Mouse (Mus musculus) G1E (cell line): ENCODE data around the gene Mipol1.

Experiments used
- CTCF ChIP-seq: IDR thresholded peaks from 2 replicates; pipeline ENCODE4 v1.5.1; 2012; ENCODE audit warnings: low read depth, low read length, inconsistent platforms, mixed read lengths
- GATA1 ChIP-seq: IDR thresholded peaks from 2 replicates; pipeline ENCODE4 v1.6.1; 2012; ENCODE audit warnings: borderline replicate concordance, low read length, inconsistent platforms, mixed read lengths

- TF ChIP-seq CTCF (no peak), GATA1 (no peak)
Observed at GRCm38 (mm10) chr12:57400186-57400585, 170.0 kb downstream of the Mipol1 start.
